Mouse (Mus musculus) MEL (cell line): Measurements from ENCODE around the gene Cipc. TPM values are rescaled to one million over a fixed set of nuclear protein-coding genes. Genes with fewer than 3 reads are reported as not detected.

Experiments used
- DNase-seq: peaks from one replicate; pipeline ENCODE4 v3.0.0; 2011; ENCODE audit warnings: low read depth, low spot score
- H3K27ac ChIP-seq: 2 replicates; pipeline ENCODE4 v1.5.1; 2012; ENCODE audit warnings: low read depth, mild to moderate bottlenecking, control low read depth, low read length, moderate library complexity; ENCODE audit not compliant: control insufficient read depth
- H3K27me3 ChIP-seq, 2 experiments: fragments of 150-350 bp in 1 of 2; sonication (generic) in 1 of 2; 2 replicates each; pipeline ENCODE4 v1.6.1; 2012; ENCODE audit warnings: low read length in 2 of 2, mild to moderate bottlenecking in 2 of 2, improper control_type of control experiment in 1 of 2, moderate library complexity in 1 of 2; ENCODE audit not compliant: insufficient read depth in 2 of 2, control insufficient read depth in 1 of 2
- H3K36me3 ChIP-seq, 2 experiments: 2 replicates each; pipeline ENCODE4 v1.6.1; 2012 to 2014; ENCODE audit warnings: low read length in 2 of 2, improper control_type of control experiment in 1 of 2, inconsistent platforms in 1 of 2, mild to moderate bottlenecking in 1 of 2; ENCODE audit not compliant: insufficient read depth in 2 of 2, control insufficient read depth in 1 of 2
- H3K4me1 ChIP-seq, 2 experiments: fragments of 150-350 bp in 1 of 2; sonication (generic) in 1 of 2; 2 replicates each; pipeline ENCODE4 v1.6.1; 2012; ENCODE audit warnings: low read length in 2 of 2, improper control_type of control experiment in 1 of 2, mild to moderate bottlenecking in 1 of 2; ENCODE audit not compliant: insufficient read depth in 2 of 2, control insufficient read depth in 1 of 2
- H3K4me3 ChIP-seq, 2 experiments: fragments of 150-350 bp in 1 of 2; sonication (generic) in 1 of 2; 2 replicates each; pipeline ENCODE4 v1.5.1; 2012; ENCODE audit warnings: low read depth in 2 of 2, low read length in 2 of 2, mild to moderate bottlenecking in 2 of 2, moderate library complexity in 2 of 2, control low read depth in 1 of 2, improper control_type of control experiment in 1 of 2; ENCODE audit not compliant: control insufficient read depth in 1 of 2, insufficient read depth in 1 of 2
- H3K79me2 ChIP-seq: 2 replicates; pipeline ENCODE4 v1.6.1; 2012; ENCODE audit warnings: mild to moderate bottlenecking, low read length, moderate library complexity; ENCODE audit not compliant: control insufficient read depth, poor library complexity, insufficient read depth
- H3K9ac ChIP-seq: 2 replicates; pipeline ENCODE4 v1.6.1; 2012; ENCODE audit warnings: low read depth, mild to moderate bottlenecking, control low read depth, low read length, moderate library complexity; ENCODE audit not compliant: control insufficient read depth, poor library complexity, severe bottlenecking
- H3K9me3 ChIP-seq: fragments of 150-350 bp; sonication (generic); replicated peaks from 2 replicates; pipeline ENCODE4 v1.6.1; 2012; ENCODE audit warnings: mild to moderate bottlenecking, low read length, improper control_type of control experiment, moderate library complexity; ENCODE audit not compliant: insufficient read depth
- CTCF ChIP-seq, 3 experiments: IDR thresholded peaks in 2 of 3; conservative IDR thresholded peaks in 1 of 3; 2 replicates each; pipeline ENCODE4 v1.5.1; 2011 to 2012; ENCODE audit warnings: low read length in 3 of 3, low read depth in 2 of 3, mild to moderate bottlenecking in 2 of 3, improper control_type of control experiment in 1 of 3, inconsistent platforms in 1 of 3, mixed read lengths in 1 of 3, moderate library complexity in 1 of 3; ENCODE audit not compliant: control insufficient read depth in 1 of 3, insufficient read depth in 1 of 3, poor library complexity in 1 of 3, severe bottlenecking in 1 of 3
- E2F4 ChIP-seq: IDR thresholded peaks from 2 replicates; pipeline ENCODE4 v1.6.1; 2011; ENCODE audit warnings: low read depth, low read length, improper control_type of control experiment, borderline replicate concordance
- GABPA ChIP-seq: IDR thresholded peaks from 2 replicates; pipeline ENCODE4 v1.6.1; 2012; ENCODE audit warnings: low read depth, mild to moderate bottlenecking, inconsistent platforms, low read length, improper control_type of control experiment, moderate library complexity
- HCFC1 ChIP-seq: IDR thresholded peaks from 2 replicates; pipeline ENCODE4 v1.6.1; 2012; ENCODE audit warnings: low read depth, mild to moderate bottlenecking, inconsistent platforms, low read length, improper control_type of control experiment, moderate library complexity
- JUND ChIP-seq: IDR thresholded peaks from 2 replicates; pipeline ENCODE4 v1.6.1; 2011; ENCODE audit warnings: low read depth, mild to moderate bottlenecking, improper control_type of control experiment, low read length
- MAFK ChIP-seq: IDR thresholded peaks from 2 replicates; pipeline ENCODE4 v1.6.1; 2011; ENCODE audit warnings: low read depth, mild to moderate bottlenecking, low read length, improper control_type of control experiment, borderline replicate concordance
- MAX ChIP-seq: IDR thresholded peaks from 2 replicates; pipeline ENCODE4 v1.6.1; 2011; ENCODE audit warnings: low read length, improper control_type of control experiment
- MAZ ChIP-seq: IDR thresholded peaks from 2 replicates; pipeline ENCODE4 v1.6.1; 2012; ENCODE audit warnings: low read depth, mild to moderate bottlenecking, inconsistent platforms, low read length, improper control_type of control experiment
- MXI1 ChIP-seq: IDR thresholded peaks from 2 replicates; pipeline ENCODE4 v1.6.1; 2011; ENCODE audit warnings: mild to moderate bottlenecking, low read depth, low read length, improper control_type of control experiment
- MYB ChIP-seq: IDR thresholded peaks from 2 replicates; pipeline ENCODE4 v1.6.1; 2011; ENCODE audit warnings: mild to moderate bottlenecking, low read depth, low read length, improper control_type of control experiment
- NELFE ChIP-seq: IDR thresholded peaks from 2 replicates; pipeline ENCODE4 v1.6.1; 2011; ENCODE audit warnings: low read depth, low read length, improper control_type of control experiment
- RAD21 ChIP-seq: IDR thresholded peaks from 2 replicates; pipeline ENCODE4 v1.6.1; 2011; ENCODE audit warnings: mild to moderate bottlenecking, low read depth, low read length, improper control_type of control experiment
- RCOR1 ChIP-seq: IDR thresholded peaks from 2 replicates; pipeline ENCODE4 v1.6.1; 2012; ENCODE audit warnings: low read depth, mild to moderate bottlenecking, inconsistent platforms, low read length, improper control_type of control experiment
- SIN3A ChIP-seq: IDR thresholded peaks from 2 replicates; pipeline ENCODE4 v1.6.1; 2012; ENCODE audit warnings: low read length, improper control_type of control experiment, inconsistent platforms
- SMC3 ChIP-seq: IDR thresholded peaks from 2 replicates; pipeline ENCODE4 v1.6.1; 2011; ENCODE audit warnings: low read depth, low read length, improper control_type of control experiment
- TAL1 ChIP-seq: IDR thresholded peaks from 2 replicates; pipeline ENCODE4 v1.6.1; 2012; ENCODE audit warnings: mild to moderate bottlenecking, inconsistent platforms, low read length, moderate library complexity, mixed read lengths
- TBP ChIP-seq: IDR thresholded peaks from 2 replicates; pipeline ENCODE4 v1.8.0; 2011; ENCODE audit warnings: low read depth, low read length, improper control_type of control experiment
- ZKSCAN1 ChIP-seq: IDR thresholded peaks from 2 replicates; pipeline ENCODE4 v1.6.1; 2012; ENCODE audit warnings: low read depth, mild to moderate bottlenecking, inconsistent platforms, low read length, improper control_type of control experiment, moderate library complexity
- ZNF384 ChIP-seq: IDR thresholded peaks from 2 replicates; pipeline ENCODE4 v1.6.1; 2012; ENCODE audit warnings: low read depth, mild to moderate bottlenecking, inconsistent platforms, low read length, improper control_type of control experiment
- polyA plus RNA-seq, 2 experiments: library from polyadenylated mRNA; stranded (reverse) in 1 of 2; unstranded in 1 of 2; fragments of >175 nt in 1 of 2; fragments of >200 nt in 1 of 2; gene quantifications; 2 replicates each; pipeline versions ENCODE4 v1.2.1 to v1.2.4; 2012; ENCODE audit warnings: low replicate concordance in 2 of 2, low read depth in 1 of 2; ENCODE audit not compliant: insufficient read length in 2 of 2, insufficient read depth in 1 of 2, missing spikeins in 1 of 2
- total RNA-seq: library from RNA; depleted of rRNA; stranded (reverse); fragments of 300-350 nt; gene quantifications from 2 replicates; pipeline ENCODE4 v1.2.3, GENCODE M21; 2012

The Cipc gene
- total and polyA plus RNA-seq, 3 experiments: 24.8 to 98.1 (median 27.5) TPM

DNA sequence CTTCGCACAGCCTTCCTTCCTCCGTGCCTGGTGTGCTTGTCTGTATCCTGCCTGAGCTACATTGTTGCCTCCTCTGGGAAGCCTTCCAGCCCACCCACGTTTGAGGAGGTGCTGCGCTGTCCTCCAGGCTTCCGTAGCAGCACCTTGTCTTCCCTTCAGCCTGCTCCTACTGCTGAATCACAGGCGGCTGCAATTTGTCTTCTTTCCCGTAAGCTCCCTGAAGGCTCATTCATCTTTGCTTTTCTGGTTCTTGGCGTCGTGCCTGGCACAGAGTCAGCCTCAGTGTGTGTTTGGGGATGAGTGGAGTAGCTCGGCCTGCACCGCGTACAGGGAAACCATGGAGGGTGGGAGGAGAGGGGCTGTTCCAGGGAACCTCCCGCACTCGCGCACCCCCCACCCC lies 31.0 kb downstream of the Cipc start:
- TF ChIP-seq ZKSCAN1: no peak
- TF ChIP-seq E2F4: no peak
- TF ChIP-seq GABPA: no peak
- TF ChIP-seq TBP: no peak
- no peak for TF ChIP-seq HCFC1
- TF ChIP-seq JUND: no peak
- TF ChIP-seq MAX: no peak
- TF ChIP-seq MXI1: no peak
- TF ChIP-seq MAZ: no peak
- no peak for TF ChIP-seq MYB
- no peak for TF ChIP-seq TAL1
- no peak for TF ChIP-seq NELFE
- TF ChIP-seq ZNF384: no peak
- TF ChIP-seq RCOR1: no peak
- no peaks in the 10 kb centered on the region for H3K27me3 ChIP-seq

DNA sequence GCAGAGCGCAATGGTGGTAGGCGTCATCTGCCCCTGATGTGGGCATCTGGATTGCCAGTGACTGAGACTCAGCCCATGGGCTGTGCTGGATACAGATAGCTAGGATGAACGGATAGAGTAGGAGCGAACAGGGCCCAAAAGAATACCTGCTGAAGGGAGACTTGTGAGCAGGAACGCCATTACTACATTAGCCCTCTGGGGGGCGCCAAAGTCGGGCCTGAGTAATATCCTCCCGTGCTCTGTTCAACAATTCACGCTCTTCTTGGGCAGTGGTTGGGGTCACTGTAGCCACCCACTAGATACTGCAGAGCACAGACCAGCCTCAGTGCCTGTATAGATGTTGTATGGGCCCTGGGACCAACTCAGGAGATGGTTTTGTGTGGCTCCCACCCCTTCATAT lies 34.3 kb downstream of the Cipc start:
- Histone ChIP-seq H3K9me3 (no peaks in the 10 kb centered on the region), H3K79me2 (no peaks in the 10 kb centered on the region)
- no peak for TF ChIP-seq MAFK
- no peak for TF ChIP-seq MAZ
- peak; percentile 38; the same call in 1 of the 2 replicates for TF ChIP-seq SMC3
- no peak for TF ChIP-seq SIN3A
- no peak for TF ChIP-seq ZKSCAN1
- TF ChIP-seq NELFE: no peak
- no peak for TF ChIP-seq TAL1
- peak; percentile 46 for TF ChIP-seq RAD21
- no peak for TF ChIP-seq HCFC1
- peak; percentile 66 to 85 (median 84) for TF ChIP-seq CTCF (IDR thresholded peaks at IDR 0.05 in 2 of 3, conservative IDR thresholded peaks at IDR 0.05 in 1 of 3; ENCODE audit: control insufficient read depth in 1 of 3, insufficient read depth in 1 of 3, low read depth in 2 of 3, low read length in 3 of 3, poor library complexity in 1 of 3, severe bottlenecking in 1 of 3)
- TF ChIP-seq, all 39 proteins: peak for 3
- Histone ChIP-seq H3K4me1 (peaks cover 0 to 3% of the 10 kb centered on the region in 2 experiments; a peak in 1 of 4 replicates), H3K27ac (no peak overlapping the region), H3K36me3 (no peaks in the 10 kb centered on the region), H3K4me3 (no peak overlapping the region), H3K27me3 (no peaks in the 10 kb centered on the region; a peak in 1 of 4 replicates), H3K9ac (no peak overlapping the region)
- peak; percentile 44 for DNase-seq

More for the DNA sequence above, 31.0 kb downstream of the Cipc start:
- Histone ChIP-seq H3K9me3 (no peaks in the 10 kb centered on the region), H3K36me3 (peaks cover 0 to 12% of the 10 kb centered on the region in 2 experiments; a peak in 2 of 4 replicates), H3K4me3 (no peak overlapping the region), H3K79me2 (no peaks in the 10 kb centered on the region), H3K9ac (no peak overlapping the region), H3K4me1 (peaks cover 8 to 24% of the 10 kb centered on the region in 2 experiments), H3K27ac (no peak overlapping the region)
- DNase-seq: no peak
